Mouse (Mus musculus) embryo, embryonic 11.5 days (tissue): ENCODE results near the gene Tas1r3.
A peak's percentile ranks its signal among the peaks of the same experiment; 100 is the strongest.

ENCODE experiments used
- DNase-seq: peaks from one replicate; pipeline ENCODE4 v3.0.0-alpha.2; 2012; ENCODE audit warnings: low read depth, low spot score

Tas1r3 gene

DNA sequence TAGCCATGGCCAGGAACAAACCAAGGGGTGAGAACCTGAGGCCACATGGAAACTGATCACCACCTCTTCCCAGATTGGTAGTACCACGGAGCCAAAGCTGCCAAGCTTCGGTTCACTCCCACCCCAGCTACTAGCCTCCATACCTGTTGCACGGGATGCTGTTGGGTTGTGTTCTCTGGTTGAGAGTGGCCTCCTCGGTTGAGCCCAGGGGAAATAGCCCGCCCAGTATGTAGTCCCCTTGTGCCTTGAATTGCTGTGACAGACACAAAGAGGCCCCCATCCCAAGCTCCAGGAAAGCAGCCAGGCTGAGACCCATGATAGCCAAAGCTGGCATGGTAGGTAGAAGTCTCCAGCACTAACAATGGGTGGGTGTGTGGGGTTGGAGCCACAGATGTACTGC lies at the start of gene Tas1r3:
Gene Tas1r3 (minus strand): TSS at position 362 of the 400 bp plus-strand sequence.
- DNase-seq: no peak

DNA sequence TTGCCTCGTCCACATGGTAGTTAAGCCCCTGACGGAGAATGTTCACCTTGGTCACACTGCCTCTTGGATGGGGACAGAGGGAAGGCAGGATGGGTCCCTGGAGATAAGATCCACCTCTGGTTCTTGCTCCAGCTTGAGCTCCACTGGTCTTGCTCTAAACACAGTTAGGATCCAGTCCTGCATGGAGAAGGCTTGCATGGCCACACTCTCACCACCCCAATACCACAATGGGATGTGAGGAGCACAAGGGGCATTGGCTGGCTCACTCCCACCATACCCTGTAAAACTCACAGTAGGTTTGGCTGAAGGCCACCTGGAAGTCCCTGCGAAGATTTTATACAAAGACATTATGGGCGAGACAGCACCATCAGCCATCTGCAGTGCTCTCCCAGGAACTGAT lies 45.6 kb upstream of the Tas1r3 start:
- DNase-seq: no peak

DNA sequence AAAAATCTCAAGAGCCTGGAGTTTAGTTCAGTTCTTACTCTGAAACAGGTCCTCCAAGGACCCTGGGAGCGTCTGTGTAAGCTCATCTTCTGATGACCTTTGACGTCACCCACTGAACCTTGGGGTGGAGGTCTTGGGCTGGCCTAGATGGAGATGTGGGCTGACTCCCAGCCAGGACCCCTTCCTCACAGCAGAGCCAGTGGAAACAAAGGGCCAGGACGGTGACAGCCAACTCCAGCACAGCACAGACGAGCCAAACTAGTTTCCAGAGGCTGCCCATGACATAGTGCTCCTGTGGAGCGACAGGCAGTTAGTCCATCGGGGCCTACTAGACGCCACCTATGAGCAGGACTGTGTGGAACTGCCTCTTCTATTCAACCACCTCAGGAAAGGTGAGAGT lies 45.1 kb upstream of the Tas1r3 start:
- no peak for DNase-seq

DNA sequence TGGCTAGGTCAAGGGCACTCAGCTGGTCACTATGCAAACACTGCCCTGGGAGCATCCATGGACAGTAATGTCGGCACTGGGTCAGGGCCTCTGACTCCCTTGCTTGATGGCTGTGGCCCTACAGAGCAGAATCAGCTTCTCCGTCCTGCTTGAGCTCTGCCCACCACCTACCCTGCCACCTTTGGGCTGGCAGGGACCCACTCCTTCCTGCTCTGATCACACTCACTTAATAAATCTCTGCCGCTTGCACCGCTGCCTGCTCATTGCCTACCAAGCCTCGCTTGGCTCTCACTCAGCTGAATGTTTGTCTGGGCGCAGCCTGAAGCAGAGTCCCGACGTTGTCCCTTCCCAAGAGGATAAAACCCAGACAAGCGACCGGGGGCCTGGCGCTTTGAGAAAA lies 43.8 kb upstream of the Tas1r3 start:
- no peak for DNase-seq

DNA sequence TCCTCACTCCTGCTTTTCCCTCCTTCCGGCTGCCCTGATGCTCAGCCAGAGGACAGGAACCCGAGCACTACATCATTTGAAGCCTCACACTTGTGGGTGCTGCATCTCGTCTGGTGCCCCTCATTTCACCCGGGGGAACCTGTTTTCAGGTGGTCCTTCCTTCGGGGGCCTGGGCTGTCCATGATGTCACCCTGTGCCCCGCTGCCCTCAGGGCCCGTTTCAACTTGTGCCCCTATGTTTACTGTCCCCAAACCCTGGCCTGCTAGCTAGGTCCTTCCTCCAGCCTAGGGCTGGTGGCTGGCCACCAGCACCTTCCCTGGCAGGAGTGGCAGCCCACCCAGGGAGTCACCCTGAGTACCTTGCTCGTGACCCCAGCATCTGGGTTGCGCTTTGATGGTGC lies 43.0 kb upstream of the Tas1r3 start:
- DNase-seq: no peak

DNA sequence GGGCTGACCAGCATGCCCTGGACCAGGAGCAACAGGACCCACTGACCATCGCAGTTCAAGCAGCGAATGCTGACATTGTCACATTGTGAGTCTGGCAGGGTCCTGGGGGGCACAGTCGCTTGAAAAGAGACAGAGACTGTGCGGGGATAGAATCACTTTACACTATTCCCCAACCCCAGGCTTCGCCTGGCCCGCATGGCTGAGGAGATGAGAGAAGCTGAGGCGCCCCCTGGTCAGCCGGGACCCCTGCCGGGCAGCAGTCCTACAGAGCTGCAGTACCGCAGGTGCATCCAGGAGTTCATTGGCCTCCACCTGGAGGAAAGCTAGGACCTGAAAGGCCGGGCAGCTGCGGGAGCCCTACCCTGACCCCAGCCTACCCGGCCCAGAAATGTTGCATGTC lies 42.5 kb upstream of the Tas1r3 start:
- DNase-seq: no peak

DNA sequence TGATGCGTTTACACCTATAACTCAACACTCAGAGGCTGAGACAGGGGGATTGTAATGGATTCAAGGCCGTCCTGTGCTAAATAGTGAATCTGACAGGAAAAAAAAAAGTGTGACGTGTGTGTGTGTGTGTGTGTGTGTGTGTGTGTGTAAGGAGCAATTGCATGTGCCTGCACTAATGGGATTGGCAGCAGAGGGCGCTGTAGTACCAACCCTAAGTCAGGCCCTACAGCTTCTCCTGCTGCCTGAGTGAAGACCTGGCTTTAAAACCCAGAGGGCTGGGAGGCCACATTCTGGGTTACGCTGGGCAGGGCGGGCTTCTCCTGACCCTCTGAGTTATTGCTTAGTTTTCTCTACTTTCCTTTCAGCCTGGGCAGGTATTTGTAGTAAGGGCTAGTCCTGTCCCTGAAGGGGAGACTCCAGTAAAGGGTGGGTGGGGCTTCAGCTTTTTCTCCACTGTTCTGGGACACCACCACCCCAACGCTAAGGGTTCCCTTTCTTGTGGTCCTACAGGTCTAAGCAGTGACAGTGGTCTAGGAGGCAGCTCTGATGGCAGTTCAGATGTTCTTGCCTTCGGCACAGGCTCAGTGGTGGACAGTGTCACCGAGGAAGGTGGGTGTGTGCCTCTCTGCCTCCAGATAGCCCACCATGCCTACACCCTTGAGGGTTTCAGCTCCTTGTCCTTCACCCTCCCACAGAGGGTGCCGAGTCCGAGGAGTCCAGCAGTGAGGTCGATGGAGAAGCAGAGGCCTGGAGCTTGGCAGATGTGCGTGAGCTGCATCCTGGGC lies 41.3 kb upstream of the Tas1r3 start:
- no peak for DNase-seq

DNA sequence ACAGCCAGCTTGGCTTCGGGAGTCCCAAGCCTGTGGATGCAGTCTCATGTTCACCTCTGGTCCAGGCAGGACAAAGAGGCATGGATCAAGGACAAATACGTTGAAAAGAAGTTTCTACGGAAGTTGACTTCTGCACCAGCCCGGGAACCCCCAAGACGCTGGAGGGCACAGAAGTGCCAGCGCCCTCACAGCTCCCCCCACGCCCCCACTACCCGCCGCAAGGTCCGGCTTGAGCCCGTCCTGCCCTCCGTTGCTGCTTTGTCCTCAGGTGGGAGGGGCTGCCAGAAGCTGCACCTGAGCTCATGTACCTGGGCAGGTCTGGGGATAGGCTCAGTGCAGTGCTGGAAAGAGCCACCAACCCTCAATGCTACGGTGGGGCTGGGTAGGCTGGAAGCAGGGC lies 40.1 kb upstream of the Tas1r3 start:
- no peak for DNase-seq

DNA sequence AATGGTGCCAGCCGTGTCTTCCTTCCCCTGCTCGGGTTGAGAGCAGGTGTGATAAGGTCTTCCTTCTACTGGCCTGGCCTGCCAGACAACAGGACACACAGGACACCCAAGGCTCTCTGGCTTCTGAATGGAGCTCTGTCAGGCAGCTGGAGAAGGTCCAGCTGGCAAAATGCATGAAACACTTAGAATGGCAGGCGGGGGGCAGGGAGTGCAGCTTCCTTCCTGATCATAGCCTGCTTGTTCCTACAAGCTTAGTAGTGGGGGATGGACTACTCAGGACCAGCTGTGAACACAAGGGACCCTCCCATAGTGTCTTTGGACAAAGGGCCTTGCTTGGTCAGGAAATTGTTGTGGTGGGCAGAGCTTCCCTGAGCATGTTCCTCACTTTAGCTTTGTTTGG lies 38.0 kb upstream of the Tas1r3 start:
- DNase-seq: no peak

DNA sequence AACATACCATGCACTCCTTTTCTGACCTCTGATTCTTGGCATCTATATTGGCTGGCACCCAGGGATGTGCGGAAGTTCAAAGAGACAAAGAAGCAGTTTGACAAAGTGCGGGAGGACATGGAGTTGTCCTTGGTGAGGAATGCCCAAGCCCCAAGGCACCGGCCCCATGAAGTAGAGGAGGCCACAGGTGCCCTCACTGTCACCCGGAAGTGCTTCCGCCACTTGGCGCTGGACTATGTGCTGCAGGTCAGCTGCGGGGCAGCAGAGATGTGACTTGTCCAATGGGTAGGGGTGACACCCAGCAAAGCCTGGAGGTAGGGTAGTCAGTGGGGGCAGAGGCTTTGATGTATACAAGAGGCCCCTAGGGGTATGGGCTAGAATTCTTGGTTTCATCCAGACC lies 36.2 kb upstream of the Tas1r3 start:
- DNase-seq: no peak

DNA sequence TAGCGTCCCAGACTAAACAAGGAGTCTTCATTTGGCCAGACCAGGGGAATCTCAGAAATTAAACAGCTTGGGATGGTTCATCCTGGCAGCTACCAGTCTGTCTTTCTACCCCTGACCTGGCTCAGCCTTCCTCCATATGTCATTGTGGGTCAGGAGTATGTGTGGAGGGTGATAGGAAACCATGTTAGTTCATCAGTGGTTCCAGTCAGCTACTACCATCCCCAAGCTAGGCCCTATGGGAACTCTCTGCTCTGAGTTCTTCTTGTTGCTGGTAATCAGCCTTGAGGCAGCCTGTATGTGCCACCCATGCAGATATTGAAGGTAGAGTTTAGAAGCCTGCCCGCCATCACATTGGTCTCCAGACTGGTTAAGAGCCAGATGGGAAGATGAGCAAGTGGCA lies 35.2 kb upstream of the Tas1r3 start:
- no peak for DNase-seq

DNA sequence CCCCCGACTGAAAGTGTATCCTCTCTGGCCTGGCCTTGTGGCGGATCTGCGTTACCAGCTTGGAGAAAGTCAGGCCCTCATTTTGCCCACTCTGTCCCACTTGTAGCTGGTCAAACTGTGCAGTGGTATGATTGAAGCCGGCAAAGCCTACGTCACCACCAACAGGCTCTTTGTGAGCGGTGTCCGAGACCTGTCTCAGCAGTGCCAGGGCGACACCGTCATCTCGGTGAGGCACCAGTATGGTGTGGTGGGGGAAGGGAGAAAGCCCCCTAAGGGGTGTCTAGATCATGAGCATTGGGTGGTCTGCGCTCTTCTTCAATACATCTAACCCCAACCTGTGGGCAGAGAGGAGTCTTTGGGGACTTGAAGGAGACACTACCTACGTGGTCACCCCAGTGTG lies 33.3 kb upstream of the Tas1r3 start:
- no peak for DNase-seq

DNA sequence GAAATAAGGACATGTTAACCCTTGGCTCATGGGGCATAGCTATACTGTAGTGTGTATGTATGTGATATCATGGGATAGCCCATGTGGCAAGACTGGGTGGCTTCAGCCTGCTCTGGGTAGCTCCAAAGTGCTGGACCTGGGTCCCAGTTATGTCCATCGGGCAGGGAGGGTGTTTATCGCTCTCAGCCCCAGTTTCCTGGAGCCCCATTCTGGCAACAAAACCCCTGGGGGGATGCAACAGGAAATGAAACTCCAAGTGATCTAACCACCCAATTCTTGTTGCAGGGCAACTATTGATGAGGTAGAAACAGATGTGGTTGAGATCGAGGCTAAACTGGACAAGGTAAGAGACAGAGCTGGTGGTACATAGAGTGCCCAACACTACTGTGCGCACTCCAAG lies 32.7 kb upstream of the Tas1r3 start:
- DNase-seq: no peak

DNA sequence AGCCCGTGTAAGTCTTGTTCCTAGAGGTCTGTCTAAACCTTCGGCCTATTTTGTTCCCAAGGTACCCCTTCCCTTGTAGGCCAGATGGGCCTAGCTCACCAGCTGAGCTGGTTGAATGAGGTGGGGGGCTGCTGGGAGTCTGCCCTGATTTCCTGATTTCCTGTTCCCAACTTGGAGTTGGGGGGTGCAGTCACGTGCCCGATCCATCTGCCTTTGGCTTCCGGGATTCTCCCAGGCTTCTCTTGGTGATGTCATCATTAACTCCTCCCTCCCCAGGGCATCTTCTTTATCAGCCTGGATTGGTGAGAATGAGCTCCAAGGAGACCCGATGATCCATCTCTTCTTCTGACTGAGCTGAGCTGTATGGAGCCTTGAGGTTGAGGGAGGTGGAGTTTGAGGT lies 32.1 kb upstream of the Tas1r3 start:
- no peak for DNase-seq

DNA sequence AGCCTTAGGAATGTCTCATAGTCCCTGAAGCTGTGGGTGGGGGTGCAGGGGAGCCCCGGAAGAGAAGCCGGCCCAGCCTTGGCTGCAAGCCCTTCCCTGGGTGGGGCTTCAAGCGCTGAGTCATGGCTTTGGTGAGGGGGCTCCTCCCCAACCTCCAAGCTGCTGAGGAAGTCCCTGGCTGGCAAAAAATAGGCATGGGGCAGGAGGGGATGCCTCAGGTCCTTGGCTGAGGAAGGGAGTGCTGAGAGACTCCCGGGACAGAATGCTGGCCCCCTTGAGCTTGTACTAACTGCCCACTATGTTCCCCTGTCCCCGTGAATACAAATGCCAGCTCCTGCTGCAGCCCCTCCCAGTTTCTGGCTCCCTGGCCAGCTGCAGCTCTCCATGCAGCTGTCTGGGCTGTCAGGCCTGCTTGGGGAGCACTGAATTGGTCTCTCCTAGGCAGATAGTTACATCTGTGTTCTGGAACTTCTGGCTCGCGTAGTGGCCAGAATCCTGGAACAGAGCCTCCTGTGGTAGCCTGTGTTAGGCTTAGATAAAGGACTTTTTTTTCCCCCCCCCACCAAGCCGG lies 31.2 kb upstream of the Tas1r3 start:
- DNase-seq: no peak

DNA sequence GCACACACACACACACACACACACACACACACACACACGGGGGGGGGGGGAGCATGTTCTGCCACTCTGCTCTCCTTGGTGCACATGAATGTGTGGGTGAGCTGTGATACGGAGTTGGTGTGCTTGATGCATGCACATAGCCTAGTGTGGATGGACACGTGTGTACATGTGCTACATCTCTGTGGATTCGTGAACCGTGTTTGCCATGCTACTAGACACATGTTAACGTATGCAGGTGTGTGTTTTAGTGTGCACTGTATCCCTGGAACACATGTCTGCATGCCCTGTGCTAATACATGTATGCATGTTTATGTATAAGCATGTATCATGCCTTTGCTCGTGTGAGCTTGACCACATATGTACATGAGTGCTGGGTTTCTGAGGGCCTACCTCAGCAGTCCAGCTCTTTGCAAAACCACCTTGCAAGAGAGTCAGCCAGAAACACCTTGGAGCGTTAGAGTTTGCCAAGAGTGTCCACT lies 30.1 kb upstream of the Tas1r3 start:
- no peak for DNase-seq

DNA sequence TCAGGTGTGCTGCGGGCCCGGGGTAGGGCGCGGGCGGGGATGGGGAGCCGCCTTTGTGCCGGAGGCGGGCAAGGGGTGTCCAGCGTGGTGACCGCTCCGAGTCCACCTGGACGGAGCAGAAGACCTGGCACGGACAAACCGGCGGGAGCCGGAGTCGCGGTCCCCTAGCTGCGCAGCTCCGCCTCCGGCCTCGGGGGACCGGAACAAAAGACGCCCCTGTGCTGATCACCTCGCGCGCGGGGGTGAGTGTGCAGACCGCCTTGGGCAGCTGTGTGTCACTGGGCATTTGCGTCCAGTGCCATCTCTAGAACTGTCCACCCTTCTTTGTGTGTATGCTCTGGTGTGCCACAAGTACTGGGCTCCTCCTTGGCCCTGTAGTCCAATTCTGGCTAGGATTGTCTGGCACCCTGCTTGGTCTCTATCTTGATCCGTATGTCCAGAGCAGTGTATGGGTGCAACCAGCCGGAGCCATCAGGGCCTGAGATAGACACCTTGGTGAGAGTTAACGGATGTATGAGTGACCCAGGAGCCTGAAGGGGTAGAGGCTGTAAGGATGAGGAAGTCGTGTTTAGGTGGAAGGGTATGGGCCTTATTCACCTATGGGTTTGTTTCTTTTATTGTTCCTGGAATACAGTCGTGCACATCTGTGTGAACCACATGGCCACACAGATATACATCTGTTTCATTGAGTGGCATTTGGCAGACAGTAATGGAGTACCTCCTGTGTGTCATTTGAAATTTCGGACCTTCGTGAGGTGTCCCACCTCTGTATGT lies 29.5 kb upstream of the Tas1r3 start:
- DNase-seq: no peak

DNA sequence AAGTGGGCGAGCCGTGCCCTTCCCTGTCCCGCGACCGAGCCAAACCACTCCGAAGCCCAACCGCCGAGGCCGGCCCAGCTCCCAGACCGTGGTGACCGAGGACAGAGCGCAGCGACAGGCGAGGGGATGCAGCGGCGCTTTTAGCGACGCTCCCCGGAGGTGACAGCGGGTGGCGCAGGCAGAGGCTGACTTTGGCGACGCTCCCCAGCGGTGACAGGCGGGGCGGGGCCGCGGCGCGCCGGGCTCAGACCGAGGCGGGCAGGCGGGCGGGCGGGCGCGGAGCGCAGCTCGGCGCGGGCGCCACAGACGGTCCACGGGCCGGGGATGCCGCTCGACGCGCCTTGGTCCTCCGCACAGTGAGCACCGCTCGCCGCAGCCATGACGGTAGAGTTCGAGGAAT lies 28.9 kb upstream of the Tas1r3 start:
- peak; percentile 74 for DNase-seq

DNA sequence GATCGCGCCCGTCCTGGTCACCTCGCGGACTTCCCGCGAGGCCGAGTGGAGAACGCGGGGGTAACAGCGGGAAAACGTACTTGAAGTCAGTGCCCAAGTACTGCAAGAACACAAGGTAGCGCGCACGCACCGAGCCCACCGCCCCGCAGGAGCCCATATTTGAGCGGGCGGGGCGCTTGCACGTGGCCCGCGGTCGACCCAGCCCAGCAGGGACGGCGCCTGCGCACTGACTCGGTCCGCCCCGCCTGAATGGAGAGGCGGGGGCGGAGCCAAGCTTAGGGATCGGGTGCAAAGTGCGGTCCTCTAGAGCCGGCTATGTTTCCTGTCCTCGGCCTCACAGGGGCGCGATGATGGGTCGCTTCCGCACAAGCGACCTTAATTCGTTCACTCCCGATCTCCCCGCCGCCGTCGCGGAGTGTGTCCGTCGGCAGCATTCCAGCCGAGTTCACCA lies 28.4 kb upstream of the Tas1r3 start, which contains the start of the genes Pusl1 and Acap3:
Gene Pusl1 (minus strand): TSS at position 231 of the 451 bp plus-strand sequence.
Gene Acap3 (plus strand): TSS at position 272 of the 451 bp plus-strand sequence.
- DNase-seq: peak; percentile 93

DNA sequence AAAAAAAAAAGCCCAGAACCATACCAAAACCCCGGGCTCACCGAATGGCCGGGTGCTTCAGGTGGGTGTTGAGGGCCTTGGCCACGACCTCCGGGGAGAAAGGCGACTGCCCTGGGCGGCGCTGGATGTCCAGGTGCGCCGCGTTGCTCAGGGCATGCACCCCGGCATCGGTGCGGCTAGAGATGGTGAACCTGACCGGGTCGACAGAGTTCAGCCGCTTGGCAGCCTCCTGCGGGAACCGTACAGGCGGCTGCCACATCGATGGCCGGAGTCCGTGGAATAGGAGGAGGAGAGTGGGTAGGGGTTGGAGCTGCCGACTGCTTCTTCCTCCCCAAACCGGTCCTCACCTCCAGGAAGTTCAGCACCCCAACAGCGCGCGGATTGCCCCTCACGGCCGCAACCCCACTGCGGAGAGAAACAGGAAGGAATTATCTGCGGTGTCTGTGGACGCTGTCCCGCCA lies 27.9 kb upstream of the Tas1r3 start:
- DNase-seq: no peak

DNA sequence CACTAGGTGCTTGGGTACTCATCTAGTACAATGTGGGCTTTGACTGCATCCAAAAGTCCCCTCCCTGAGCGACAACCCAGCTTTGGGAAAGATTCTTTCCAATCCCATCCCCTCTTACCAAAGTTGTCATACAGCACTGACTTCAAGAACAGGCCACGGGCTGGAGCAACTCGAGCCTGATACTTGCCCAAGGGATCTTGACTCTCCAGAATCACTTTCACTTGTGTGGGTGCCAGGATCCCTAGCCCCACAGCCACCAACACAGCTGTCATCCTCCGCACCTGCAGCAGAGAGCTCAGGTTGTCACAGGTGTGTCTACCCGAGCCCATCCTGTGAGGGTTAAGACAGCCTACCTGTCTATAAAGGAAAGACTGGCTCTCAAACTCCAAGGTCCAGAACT lies 26.2 kb upstream of the Tas1r3 start:
- no peak for DNase-seq

DNA sequence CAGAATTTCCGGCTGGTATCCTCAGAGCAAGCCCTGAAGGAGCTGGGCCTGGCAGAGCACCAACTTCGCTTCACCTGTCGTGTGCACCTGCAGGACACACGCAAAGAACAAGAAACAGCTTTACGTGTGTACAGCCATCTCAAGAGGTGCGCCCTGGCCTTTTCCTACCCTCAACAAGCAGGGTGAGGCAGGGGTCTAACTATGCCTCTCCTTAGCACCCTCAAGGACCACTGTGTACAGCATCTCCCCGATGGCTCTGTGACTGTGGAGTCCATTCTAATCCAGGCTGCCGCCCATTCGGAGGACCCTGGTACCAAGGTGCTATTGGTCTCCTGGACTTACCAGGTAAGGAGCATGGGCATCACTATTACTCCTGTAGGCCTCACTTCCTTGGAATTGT lies 25.0 kb upstream of the Tas1r3 start:
- no peak for DNase-seq
